Mouse (Mus musculus): ENCODE data around the gene Rpl6. TPM values are rescaled to one million over a fixed set of nuclear protein-coding genes. Genes with fewer than 3 reads are reported as not detected.

Gene Rpl6
- total RNA-seq, 1 experiment from 2014 or later: 949 TPM

Other genes with a start within 250 kb of the Rpl6 start
- 2.5 and 4.5 TPM in 2 replicates for gene Rph3a, start 194.4 kb upstream of the Rpl6 start, total RNA-seq (2021)
- gene Ptpn11, start 13.1 kb upstream of the Rpl6 start, total RNA-seq (2021): 92.7 and 98.6 TPM in 2 replicates
- gene Hectd4, start 15.7 kb downstream of the Rpl6 start, total RNA-seq (2021): 29.8 and 35.7 TPM in 2 replicates
- gene Trafd1, start 181.2 kb downstream of the Rpl6 start, total RNA-seq (2021): 28.1 and 50.7 TPM in 2 replicates
- gene Naa25, start 193.5 kb downstream of the Rpl6 start, total RNA-seq (2021): 35.2 and 38.6 TPM in 2 replicates
- 5.5 and 8.1 TPM in 2 replicates for gene Tmem116, start 247.4 kb downstream of the Rpl6 start, total RNA-seq (2021)
- 96.8 and 103 TPM in 2 replicates for gene Erp29, start 248.0 kb downstream of the Rpl6 start, total RNA-seq (2021)

Measured in adrenal gland, postnatal 25 days (tissue).